8 mouse cellular contexts compared by ENCODE assay signal in the genomic region with DNA sequence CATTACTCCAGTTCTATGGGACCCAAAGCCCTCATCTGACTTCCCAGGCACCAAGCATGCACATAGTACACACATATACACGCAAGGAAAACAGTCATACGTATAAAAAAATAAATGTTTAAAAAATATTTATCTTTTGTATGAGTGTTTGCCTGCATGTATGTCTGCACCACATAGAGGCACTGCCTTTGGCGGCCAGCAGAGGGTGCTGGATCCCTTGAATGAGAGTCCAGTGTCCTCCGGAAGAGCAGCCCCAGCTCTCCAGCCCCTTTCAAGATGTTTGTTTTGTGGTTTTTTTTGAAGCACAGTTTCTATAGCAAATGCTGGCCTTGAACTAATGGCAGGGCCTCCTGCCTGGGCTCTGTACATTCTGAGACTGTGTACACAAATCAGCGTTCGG. TPM values are rescaled to one million over a fixed set of nuclear protein-coding genes. Genes with fewer than 3 reads are reported as not detected.
DNase-seq lines count a peak whose midpoint lies in the region; ATAC-seq and TF ChIP-seq lines count a peak whose summit lies in the region.

No protein-coding gene starts in this region.

- no peak overlapping the region for H3K27ac ChIP-seq in hindbrain, embryonic 14.5 days
- H3K27ac ChIP-seq in hindbrain, embryonic 16.5 days (ENCODE audit: low read depth, low read length), result no peak overlapping the region
- no peak overlapping the region for H3K27ac ChIP-seq in lung, postnatal 0 days (ENCODE audit: low read length)

- no peaks in the 10 kb centered on the region for H3K9me3 ChIP-seq in hindbrain, embryonic 14.5 days (ENCODE audit: control insufficient read depth, low read length)
- H3K9me3 ChIP-seq in hindbrain, embryonic 16.5 days (ENCODE audit: control insufficient read depth, low read length), result no peaks in the 10 kb centered on the region
- H3K9me3 ChIP-seq in lung, postnatal 0 days (ENCODE audit: low read length), result no peaks in the 10 kb centered on the region

- 77% methylated on average over 6 of the region's 6 CpGs for WGBS in hindbrain, embryonic 14.5 days
- WGBS in hindbrain, embryonic 16.5 days, result 83% methylated on average over 6 of the region's 6 CpGs
- 71% methylated on average over 6 of the region's 6 CpGs for WGBS in lung, postnatal 0 days

- no peak overlapping the region for H3K4me2 ChIP-seq in hindbrain, embryonic 14.5 days (replicated peaks)
- H3K4me2 ChIP-seq in hindbrain, embryonic 16.5 days (ENCODE audit: low read length), result no peak overlapping the region
- no peak overlapping the region for H3K4me2 ChIP-seq in lung, postnatal 0 days (replicated peaks; ENCODE audit: low read depth, low read length)

- no peak overlapping the region for H3K4me3 ChIP-seq in hindbrain, embryonic 14.5 days (replicated peaks; ENCODE audit: low read length)
- no peak overlapping the region for H3K4me3 ChIP-seq in hindbrain, embryonic 16.5 days (ENCODE audit: low read length)
- H3K4me3 ChIP-seq in lung, postnatal 0 days (ENCODE audit: low read depth, low read length), result no peak overlapping the region

- H3K27me3 ChIP-seq in hindbrain, embryonic 14.5 days (ENCODE audit: control insufficient read depth, insufficient read depth, low read length), result no peaks in the 10 kb centered on the region
- no peaks in the 10 kb centered on the region for H3K27me3 ChIP-seq in hindbrain, embryonic 16.5 days (replicated peaks; ENCODE audit: control insufficient read depth, insufficient read depth, low read length)
- no peaks in the 10 kb centered on the region for H3K27me3 ChIP-seq in lung, postnatal 0 days (replicated peaks; ENCODE audit: insufficient read depth, low read length)

- H3K4me1 ChIP-seq in hindbrain, embryonic 14.5 days (replicated peaks; ENCODE audit: control insufficient read depth, insufficient read depth, low read length), result no peaks in the 10 kb centered on the region
- H3K4me1 ChIP-seq in hindbrain, embryonic 16.5 days (ENCODE audit: control insufficient read depth, insufficient read depth, low read depth, low read length), result no peaks in the 10 kb centered on the region
- no peaks in the 10 kb centered on the region for H3K4me1 ChIP-seq in lung, postnatal 0 days (ENCODE audit: insufficient read depth, low read depth, low read length)

- peak; percentile 67 for TF ChIP-seq CTCF in lung, postnatal 0 days (IDR thresholded peaks at IDR 0.05)

- TF ChIP-seq EP300 in lung, postnatal 0 days (IDR thresholded peaks at IDR 0.05), result no peak

- intact Hi-C loops in gastrocnemius, postnatal 36 days (cut with DNase I), result no loop called here

- peaks cover 97% of the 10 kb centered on the region for H3K36me3 ChIP-seq in hindbrain, embryonic 14.5 days (replicated peaks; ENCODE audit: control insufficient read depth, insufficient read depth)
- H3K36me3 ChIP-seq in hindbrain, embryonic 16.5 days (ENCODE audit: control insufficient read depth, insufficient read depth, low read length), result peaks cover 67% of the 10 kb centered on the region
- peaks cover 50% of the 10 kb centered on the region for H3K36me3 ChIP-seq in lung, postnatal 0 days (ENCODE audit: insufficient read depth, low read length)

- ATAC-seq in hindbrain, embryonic 14.5 days (ENCODE audit: low FRiP score), result no peak
- ATAC-seq in hindbrain, embryonic 16.5 days, result no peak
- peak; percentile 38; the same call in 1 of the 2 replicates for ATAC-seq in lung, postnatal 0 days

- no peak overlapping the region for H3K9ac ChIP-seq in hindbrain, embryonic 14.5 days
- no peak overlapping the region for H3K9ac ChIP-seq in hindbrain, embryonic 16.5 days (ENCODE audit: low read depth, low read length)
- no peak overlapping the region for H3K9ac ChIP-seq in lung, postnatal 0 days (replicated peaks; ENCODE audit: low read depth)

- DNase-seq in hindbrain, embryonic 14.5 days (ENCODE audit: low spot score), result peak; percentile 44
- DNase-seq in CD4-positive helper T cell, adult 2 months (ENCODE audit: low read depth, low spot score), result peak; percentile 41
- DNase-seq in MN1 (ENCODE audit: low spot score), result peak; percentile 24
- peak; percentile 14 for DNase-seq in embryo, embryonic 9.5 days (ENCODE audit: extremely low spot score)
- peak; percentile 47 for DNase-seq in lung, postnatal 0 days (ENCODE audit: low spot score)
- DNase-seq in thymus, postnatal 0 days (ENCODE audit: low spot score), result peak; percentile 46
- DNase-seq in gastrocnemius, postnatal 36 days, result no peak

RNA-seq across cellular contexts. Expression of gene B230219D22Rik, which starts 24.4 kb away (rescaled TPM):
- 96.0 and 101 TPM in 2 replicates for polyA plus RNA-seq in hindbrain, embryonic 14.5 days (2014; fragmentation: Nextera tagmentation; extraction: Ambion mirVana)
- 65.5 and 73.6 TPM in 2 replicates for polyA plus RNA-seq in hindbrain, embryonic 16.5 days (2015; fragmentation: Nextera tagmentation; extraction: Ambion mirVana)
- 33.9 and 42.1 TPM in 2 replicates for polyA plus RNA-seq in lung, postnatal 0 days (2015; fragmentation: Nextera tagmentation; extraction: Ambion mirVana)
- polyA plus RNA-seq in thymus, postnatal 0 days (2015; fragmentation: Nextera tagmentation; extraction: Ambion mirVana), result 35.1 and 45.0 TPM in 2 replicates
- total RNA-seq in gastrocnemius, postnatal 36 days (2021), result 10 to 100 TPM; 23.7 to 28.5 TPM

RNA-seq across cellular contexts. Expression of gene Ddx46, which starts 33.7 kb away (rescaled TPM):
- polyA plus RNA-seq in hindbrain, embryonic 14.5 days (2014; fragmentation: Nextera tagmentation; extraction: Ambion mirVana), result 24.8 and 25.6 TPM in 2 replicates
- 21.5 and 23.1 TPM in 2 replicates for polyA plus RNA-seq in hindbrain, embryonic 16.5 days (2015; fragmentation: Nextera tagmentation; extraction: Ambion mirVana)
- polyA plus RNA-seq in lung, postnatal 0 days (2015; fragmentation: Nextera tagmentation; extraction: Ambion mirVana), result 18.1 and 18.2 TPM in 2 replicates
- 37.0 and 39.1 TPM in 2 replicates for polyA plus RNA-seq in thymus, postnatal 0 days (2015; fragmentation: Nextera tagmentation; extraction: Ambion mirVana)
- total RNA-seq in gastrocnemius, postnatal 36 days (2021), result 10 to 100 TPM; 17.7 to 19.8 TPM

RNA-seq across cellular contexts. Expression of gene Caml, which starts 45.7 kb away (rescaled TPM):
- polyA plus RNA-seq in hindbrain, embryonic 14.5 days (2014; fragmentation: Nextera tagmentation; extraction: Ambion mirVana), result 105 and 107 TPM in 2 replicates
- polyA plus RNA-seq in hindbrain, embryonic 16.5 days (2015; fragmentation: Nextera tagmentation; extraction: Ambion mirVana), result 97.4 and 108 TPM in 2 replicates
- 47.4 and 50.4 TPM in 2 replicates for polyA plus RNA-seq in lung, postnatal 0 days (2015; fragmentation: Nextera tagmentation; extraction: Ambion mirVana)
- polyA plus RNA-seq in thymus, postnatal 0 days (2015; fragmentation: Nextera tagmentation; extraction: Ambion mirVana), result 35.9 and 38.3 TPM in 2 replicates
- 1 to 10 TPM; 8.2 TPM for total RNA-seq in gastrocnemius, postnatal 36 days (2021)

RNA-seq across cellular contexts. Expression of gene Txndc15, which starts 45.9 kb away (rescaled TPM):
- 144 and 145 TPM in 2 replicates for polyA plus RNA-seq in hindbrain, embryonic 14.5 days (2014; fragmentation: Nextera tagmentation; extraction: Ambion mirVana)
- 142 and 149 TPM in 2 replicates for polyA plus RNA-seq in hindbrain, embryonic 16.5 days (2015; fragmentation: Nextera tagmentation; extraction: Ambion mirVana)
- polyA plus RNA-seq in lung, postnatal 0 days (2015; fragmentation: Nextera tagmentation; extraction: Ambion mirVana), result 82.3 and 85.7 TPM in 2 replicates
- 96.5 and 98.7 TPM in 2 replicates for polyA plus RNA-seq in thymus, postnatal 0 days (2015; fragmentation: Nextera tagmentation; extraction: Ambion mirVana)
- total RNA-seq in gastrocnemius, postnatal 36 days (2021), result 10 to 100 TPM; 26.8 to 28.8 TPM

RNA-seq across cellular contexts. Expression of gene Pcbd2, which starts 58.6 kb away (rescaled TPM):
- polyA plus RNA-seq in hindbrain, embryonic 14.5 days (2014; fragmentation: Nextera tagmentation; extraction: Ambion mirVana), result 23.6 and 25.3 TPM in 2 replicates
- polyA plus RNA-seq in hindbrain, embryonic 16.5 days (2015; fragmentation: Nextera tagmentation; extraction: Ambion mirVana), result 26.1 and 26.5 TPM in 2 replicates
- 48.3 and 58.2 TPM in 2 replicates for polyA plus RNA-seq in lung, postnatal 0 days (2015; fragmentation: Nextera tagmentation; extraction: Ambion mirVana)
- polyA plus RNA-seq in thymus, postnatal 0 days (2015; fragmentation: Nextera tagmentation; extraction: Ambion mirVana), result 56.1 and 63.8 TPM in 2 replicates
- total RNA-seq in gastrocnemius, postnatal 36 days (2021), result 10 to 100 TPM; 15.5 to 20.6 TPM

Comparison
In these comparisons a context has a peak if more than half of its experiments do, and no peak if none do; other contexts are left out.
1. DNase-seq: peak in hindbrain, embryonic 14.5 days (single experiment), CD4-positive helper T cell, adult 2 months (single experiment), MN1 (single experiment), embryo, embryonic 9.5 days (single experiment), lung, postnatal 0 days (single experiment) and thymus, postnatal 0 days (single experiment); none in gastrocnemius, postnatal 36 days (0 of 2).